Mouse (Mus musculus) frontal cortex, postnatal 36 days (tissue): Measurements from ENCODE around the gene Pacrg.

Experiments used
- DNase-seq, 2 experiments: peaks; one replicate each; pipeline ENCODE4 v3.0.0; 2022; ENCODE audit warnings: low spot score in 2 of 2

Gene Pacrg

GRCm38 (mm10) chr17:10549825-10550224 lies 290.3 kb downstream of the Pacrg start:
- no peak for DNase-seq

DNA sequence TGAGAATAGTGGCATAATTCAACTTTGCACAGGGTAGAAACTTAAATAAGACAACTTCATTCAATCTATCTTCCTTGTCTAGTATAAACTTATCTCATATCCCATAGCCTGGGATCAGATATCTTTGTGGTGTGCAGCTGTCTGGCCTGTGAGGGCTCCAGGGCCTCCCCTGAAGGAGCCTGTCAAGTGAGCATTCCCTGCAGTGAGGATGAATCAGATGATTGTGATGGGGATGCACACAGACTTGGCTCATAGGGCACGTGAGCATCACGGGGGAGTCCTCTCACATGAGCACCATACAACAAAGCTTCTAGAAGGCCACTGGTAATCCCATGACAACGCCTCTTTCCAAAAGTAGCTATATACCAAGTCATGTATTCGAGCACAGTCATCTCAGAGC lies 291.1 kb downstream of the Pacrg start:
- no peak for DNase-seq

GRCm38 (mm10) chr17:10540772-10541171 lies 299.3 kb downstream of the Pacrg start:
- no peak for DNase-seq

GRCm38 (mm10) chr17:10534206-10534605 lies 305.9 kb downstream of the Pacrg start:
- no peak for DNase-seq

DNA sequence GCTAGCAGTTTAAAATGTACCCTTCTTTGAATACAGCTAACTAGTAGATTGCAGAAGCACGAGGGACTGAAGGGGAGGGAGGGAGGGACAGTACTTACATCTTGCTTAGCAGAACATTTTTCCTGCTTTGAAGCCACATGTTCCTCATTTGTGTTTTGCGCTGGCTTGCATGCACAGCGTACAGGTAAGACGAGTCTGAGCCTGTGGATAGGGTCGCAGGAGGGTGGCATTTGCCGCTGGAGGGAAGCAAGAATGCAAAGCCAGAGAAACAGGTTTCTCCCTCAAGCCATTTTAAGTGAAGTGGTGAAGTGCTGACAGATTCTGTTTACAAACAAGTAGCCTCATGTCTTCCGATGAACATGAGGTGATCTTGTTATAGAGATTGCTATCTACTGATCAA lies 306.6 kb downstream of the Pacrg start:
- DNase-seq: no peak

- DNase-seq: no peak
These were observed 309.1 kb downstream of the Pacrg start for GRCm38 (mm10) chr17:10531024-10531423.

GRCm38 (mm10) chr17:10529329-10529955 lies 310.7 kb downstream of the Pacrg start:
- DNase-seq: no peak

- no peak for DNase-seq
These were observed 318.8 kb downstream of the Pacrg start for GRCm38 (mm10) chr17:10521282-10521681.

DNA sequence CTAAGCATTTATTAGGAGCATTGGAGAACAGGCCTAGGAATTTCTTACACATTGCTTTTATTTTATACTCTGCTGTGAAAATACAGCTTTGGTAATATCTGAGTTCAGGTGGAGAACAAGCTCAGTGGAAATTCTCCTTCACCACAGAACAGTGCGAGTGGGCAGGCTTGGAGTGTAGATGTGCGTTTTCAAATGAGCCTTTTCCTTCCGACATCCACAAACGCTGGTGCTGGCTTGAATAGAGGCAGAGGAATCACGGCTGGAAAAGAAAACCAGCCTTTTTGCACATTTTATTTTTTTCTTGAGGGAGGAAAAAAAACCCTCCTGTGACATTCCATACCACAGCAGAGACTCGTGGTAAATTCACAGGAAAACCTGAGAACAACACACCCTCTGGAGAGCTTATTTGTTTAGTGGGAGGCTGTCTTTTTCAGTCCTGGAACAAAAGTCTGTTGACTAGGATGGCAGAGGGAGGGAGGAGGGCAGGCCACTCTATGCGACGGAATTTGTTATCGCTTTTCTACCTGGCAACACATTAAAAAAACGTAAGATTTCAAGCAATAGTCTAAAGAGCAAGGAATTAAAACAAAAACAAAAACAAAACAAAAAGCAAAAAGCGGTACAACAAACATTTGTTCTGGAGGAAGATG lies 320.5 kb downstream of the Pacrg start:
- DNase-seq: no peak

- DNase-seq: no peak
These were observed 325.3 kb downstream of the Pacrg start for GRCm38 (mm10) chr17:10514812-10515211.

DNA sequence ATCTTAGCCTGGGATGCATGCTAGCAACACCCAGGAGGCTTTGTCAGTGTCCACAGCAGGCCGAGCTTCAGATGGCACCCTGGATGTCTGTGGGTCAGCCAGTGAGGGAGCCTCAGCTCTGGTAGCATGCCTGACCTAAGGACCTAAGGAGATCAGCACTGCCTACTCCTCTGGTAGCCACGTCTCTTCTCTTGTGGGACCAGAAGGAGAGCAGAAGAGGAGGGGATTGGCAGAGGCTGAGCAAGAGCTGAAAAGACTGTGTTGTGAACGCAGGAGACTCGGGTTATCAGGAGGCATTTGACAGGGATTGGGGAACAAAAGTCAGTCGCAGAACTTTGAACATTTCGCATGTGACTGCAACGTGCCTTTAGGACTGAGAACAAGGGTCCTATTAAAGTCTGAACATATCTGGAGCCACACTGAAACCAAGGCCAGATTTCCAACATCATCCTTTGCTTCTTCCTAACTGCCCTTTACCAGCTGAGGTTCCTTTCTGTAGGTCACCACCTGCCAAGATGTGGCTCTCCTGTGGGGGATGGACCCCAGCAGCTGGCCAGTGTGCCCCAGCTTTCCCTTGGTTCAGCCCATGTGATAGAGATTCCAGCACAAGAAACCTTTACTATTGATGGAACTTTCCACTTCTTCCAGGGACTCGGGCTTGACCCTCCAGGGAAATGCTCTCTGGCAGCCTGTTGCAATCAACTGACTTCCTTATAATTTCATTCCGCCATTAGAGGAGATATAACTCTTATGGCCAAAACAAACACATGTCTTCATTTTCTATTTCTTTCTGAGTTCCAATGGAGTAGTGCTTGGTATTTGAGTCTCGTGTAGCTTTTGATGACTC lies 329.0 kb downstream of the Pacrg start:
- DNase-seq: no peak

DNA sequence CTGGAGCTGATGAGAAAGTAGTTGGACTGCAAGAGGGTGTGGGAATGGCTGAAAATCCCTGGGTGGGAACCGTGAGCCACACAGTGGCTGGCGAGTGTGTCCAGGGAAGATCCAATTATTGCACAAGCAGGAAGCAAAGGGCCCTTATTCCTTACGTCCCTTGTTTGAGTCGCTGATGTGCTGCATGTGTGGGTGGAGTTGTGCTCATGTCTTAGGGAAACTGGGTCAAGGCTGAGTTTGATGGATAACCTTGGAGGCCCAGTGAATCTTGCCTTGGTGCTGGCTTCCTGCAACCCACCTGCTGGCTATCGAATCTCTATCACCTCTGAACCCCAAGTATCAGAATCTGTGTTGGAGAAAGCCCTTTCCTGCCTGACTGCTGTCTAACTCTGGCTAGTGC lies 329.6 kb downstream of the Pacrg start:
- no peak for DNase-seq

DNA sequence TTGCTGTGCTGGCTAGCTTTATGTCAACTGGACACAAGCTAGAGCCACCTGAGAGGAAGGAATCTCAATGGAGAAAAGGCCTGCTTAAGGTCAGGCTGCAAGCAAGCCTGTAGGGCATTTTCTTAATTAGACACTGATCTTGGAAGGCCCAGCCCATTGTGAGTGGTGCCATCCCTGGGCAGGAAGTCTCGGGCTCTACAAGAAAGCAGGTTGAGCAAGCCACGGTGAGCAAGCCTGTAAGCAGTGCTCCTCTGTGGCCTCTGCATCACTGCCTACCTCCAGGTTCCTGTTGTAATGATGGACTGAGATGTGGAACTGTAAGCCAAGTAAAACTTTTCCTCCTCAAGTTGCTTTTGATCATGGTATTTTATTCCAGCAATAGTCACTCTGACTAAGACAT lies 332.0 kb downstream of the Pacrg start:
- no peak for DNase-seq

DNA sequence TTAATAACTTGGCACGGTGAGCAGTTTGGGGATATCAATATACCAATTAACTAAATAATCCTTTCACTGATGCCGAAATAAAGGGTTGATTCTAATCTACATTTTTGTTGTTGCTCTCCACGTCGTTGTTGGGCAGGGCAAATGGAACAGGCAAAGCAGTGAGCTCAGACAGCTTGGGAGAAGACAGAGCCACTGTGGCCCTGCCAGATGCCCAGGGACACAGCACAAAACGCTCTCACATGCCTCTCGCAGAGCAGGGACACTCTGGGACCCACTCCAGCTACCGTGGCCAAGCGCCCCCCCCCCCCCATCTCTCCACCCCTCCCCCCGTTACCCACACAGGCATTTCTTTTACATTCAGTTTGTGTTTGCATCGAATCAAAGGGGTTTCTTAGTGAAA lies 332.6 kb downstream of the Pacrg start:
- DNase-seq: no peak

- no peak for DNase-seq
These were observed 333.2 kb downstream of the Pacrg start for GRCm38 (mm10) chr17:10506896-10507295.

DNA sequence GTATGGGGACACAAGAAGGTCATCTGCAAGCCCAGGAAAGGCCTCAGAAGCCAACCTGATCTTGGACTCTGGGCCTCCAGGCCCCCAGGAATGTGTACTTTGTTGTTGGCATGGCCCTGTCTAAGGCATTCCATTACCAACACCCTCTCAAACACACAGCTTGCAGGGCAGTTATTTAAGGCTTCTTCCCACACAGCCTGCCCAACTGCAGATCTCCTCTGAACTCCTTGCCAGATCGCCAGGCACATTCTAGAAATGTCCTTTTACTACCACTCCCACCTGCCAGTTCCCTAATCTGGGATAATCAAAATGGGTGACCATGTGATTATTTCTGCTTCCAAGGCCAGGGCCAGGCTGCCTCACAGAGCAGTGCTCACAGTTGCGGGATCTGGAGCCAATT lies 338.7 kb downstream of the Pacrg start:
- no peak for DNase-seq

- no peak for DNase-seq
These were observed 339.2 kb downstream of the Pacrg start for GRCm38 (mm10) chr17:10500795-10501432.

GRCm38 (mm10) chr17:10498935-10499655 lies 341.0 kb downstream of the Pacrg start:
- DNase-seq: no peak

- no peak for DNase-seq
These were observed 342.2 kb downstream of the Pacrg start for GRCm38 (mm10) chr17:10497781-10498420.

GRCm38 (mm10) chr17:10496066-10496465 lies 344.0 kb downstream of the Pacrg start:
- no peak for DNase-seq

GRCm38 (mm10) chr17:10495588-10495987 lies 344.5 kb downstream of the Pacrg start:
- no peak for DNase-seq
